Mouse (Mus musculus) colon, adult 2 months (tissue): ENCODE data around the gene Sds. TPM values are rescaled to one million over a fixed set of nuclear protein-coding genes. Genes with fewer than 3 reads are reported as not detected.

ENCODE experiments used
- polyA plus RNA-seq: library from polyadenylated mRNA; depleted of rRNA; stranded (reverse); fragments of >200 nt; gene quantifications from 2 replicates; pipeline ENCODE4 v1.2.3, GENCODE M21; 2012; rRNA removed

Gene Sds
- polyA plus RNA-seq, result not detected in 2 replicates

GRCm38 (mm10) chr5:120476296-120476695, at the start of gene Sds:
Gene Sds, plus strand, starts transcription at chr5:120476526.

GRCm38 (mm10) chr5:120431649-120432485, 44.5 kb upstream of the Sds start, which contains the start of gene Lhx5:
Gene Lhx5, plus strand, starts transcription at chr5:120431699.

GRCm38 (mm10) chr5:120472770-120473169, 3.6 kb upstream of the Sds start, which contains the start of gene Sdsl:
Gene Sdsl, minus strand, starts transcription at chr5:120472810.

GRCm38 (mm10) chr5:120503144-120503795, 26.9 kb downstream of the Sds start, which contains the start of gene Plbd2:
Gene Plbd2, minus strand, starts transcription at chr5:120503625.

GRCm38 (mm10) chr5:120510982-120511642, 34.8 kb downstream of the Sds start, which contains the start of gene Slc8b1:
Gene Slc8b1, plus strand, starts transcription at chr5:120511168.

Other genes starting within 250 kb of the Sds start
- not detected in 2 replicates for gene Lhx5, start 44.8 kb upstream of the Sds start, polyA plus RNA-seq
- 29.6 and 33.0 TPM in 2 replicates for gene Sdsl, start 3.7 kb upstream of the Sds start, polyA plus RNA-seq
- gene Plbd2, start 27.1 kb downstream of the Sds start, polyA plus RNA-seq, result 32.6 and 35.6 TPM in 2 replicates
- 80.1 and 114 TPM in 2 replicates for gene Slc8b1, start 34.6 kb downstream of the Sds start, polyA plus RNA-seq
- 124 and 167 TPM in 2 replicates for gene Tpcn1, start 112.1 kb downstream of the Sds start, polyA plus RNA-seq
- gene Iqcd, start 112.5 kb downstream of the Sds start, polyA plus RNA-seq, result 1.1 and 1.3 TPM in 2 replicates
- 33.9 and 38.2 TPM in 2 replicates for gene Rita1, start 136.1 kb downstream of the Sds start, polyA plus RNA-seq
- 57.7 and 58.7 TPM in 2 replicates for gene Ddx54, start 136.2 kb downstream of the Sds start, polyA plus RNA-seq
- not detected in 2 replicates for gene Cfap73, start 157.7 kb downstream of the Sds start, polyA plus RNA-seq
- 1.3 and 1.7 TPM in 2 replicates for gene Rasal1, start 172.3 kb downstream of the Sds start, polyA plus RNA-seq
- gene Dtx1, start 235.4 kb downstream of the Sds start, polyA plus RNA-seq, result 11.0 and 12.4 TPM in 2 replicates